12 mouse cellular contexts compared by ENCODE assay signal in genomic region chr17:14175704-14176103, GRCm38 (mm10). TPM values are rescaled to one million over a fixed set of nuclear protein-coding genes. Genes with fewer than 3 reads are reported as not detected.
A peak's percentile ranks its signal among the peaks of the same experiment; 100 is the strongest.
DNase-seq lines count a peak whose midpoint lies in the region; ATAC-seq lines count a peak whose summit lies in the region.
"Had no signal": no experiment of that assay in that cellular context is flagged by ENCODE, and none has a peak within 500 bp of the region (broad histone marks: within the 10 kb centered on the region; RNA-seq: fewer than 3 reads in every experiment).

No protein-coding gene starts in this region.

- no peak overlapping the region for H3K4me2 ChIP-seq in forebrain, embryonic 16.5 days (ENCODE audit: low read length)
- H3K4me2 ChIP-seq in heart, embryonic 11.5 days, result no peak overlapping the region
- H3K4me2 ChIP-seq: hindbrain, embryonic 15.5 days had no signal

- DNase-seq in forebrain, embryonic 10.5 days (ENCODE audit: extremely low spot score, low spot score), result no peak
- peak; percentile 87 to 88 for DNase-seq in frontal cortex, adult 2 months (ENCODE audit: extremely low spot score in 1 of 2, low spot score in 1 of 2)
- peak; percentile 36 to 51 for DNase-seq in layer of hippocampus, postnatal 36 days
- peak; percentile 85 to 91 for DNase-seq in right cerebral cortex, postnatal 10 days (ENCODE audit: low spot score in 2 of 2)
- DNase-seq in lung, postnatal 14 days, result no peak
- no peak for DNase-seq in retina, embryonic 14.5 days (ENCODE audit: low spot score)

- 0 out of 2 replicates have a peak, but pooled peaks have one; percentile 12 for ATAC-seq in forebrain, embryonic 16.5 days
- no peak for ATAC-seq in heart, embryonic 11.5 days (replicated peaks; ENCODE audit: insufficient number of reproducible peaks, low FRiP score, low TSS enrichment)

- no peak overlapping the region for H3K4me3 ChIP-seq in forebrain, embryonic 16.5 days (replicated peaks; ENCODE audit: low read length)
- H3K4me3 ChIP-seq in forebrain, embryonic 10.5 days, result no peak overlapping the region
- no peak overlapping the region for H3K4me3 ChIP-seq in heart, embryonic 11.5 days (ENCODE audit: low read depth, low read length)
- H3K4me3 ChIP-seq: heart, embryonic 10.5 days; hindbrain, embryonic 15.5 days had no signal

- H3K9ac ChIP-seq in forebrain, embryonic 16.5 days (replicated peaks; ENCODE audit: low read depth, low read length), result no peak overlapping the region
- H3K9ac ChIP-seq in heart, embryonic 11.5 days (ENCODE audit: low read depth, low read length), result no peak overlapping the region
- H3K9ac ChIP-seq: hindbrain, embryonic 15.5 days; liver, embryonic 14.5 days had no signal

- H3K27me3 ChIP-seq in forebrain, embryonic 16.5 days (replicated peaks; ENCODE audit: control insufficient read depth, insufficient read depth, low read length), result no peaks in the 10 kb centered on the region
- H3K27me3 ChIP-seq in forebrain, embryonic 10.5 days (ENCODE audit: poor library complexity, severe bottlenecking), result peaks cover 6% of the 10 kb centered on the region; the same call in 1 of the 2 replicates
- H3K27me3 ChIP-seq in heart, embryonic 11.5 days (ENCODE audit: control insufficient read depth, insufficient read depth, low read length), result peaks cover 32% of the 10 kb centered on the region
- H3K27me3 ChIP-seq: hindbrain, embryonic 15.5 days had no signal

- 74% methylated on average over 5 of the region's 5 CpGs for WGBS in forebrain, embryonic 16.5 days
- WGBS in forebrain, embryonic 10.5 days, result 88% methylated on average over 5 of the region's 5 CpGs
- 84% methylated on average over 5 of the region's 5 CpGs for WGBS in heart, embryonic 11.5 days (ENCODE audit: insufficient replicate concordance)

- no peaks in the 10 kb centered on the region for H3K36me3 ChIP-seq in forebrain, embryonic 16.5 days (ENCODE audit: control insufficient read depth, insufficient read depth)
- H3K36me3 ChIP-seq in forebrain, embryonic 10.5 days (replicated peaks), result no peaks in the 10 kb centered on the region
- H3K36me3 ChIP-seq in heart, embryonic 11.5 days (ENCODE audit: control insufficient read depth, insufficient read depth, low read length), result no peaks in the 10 kb centered on the region
- H3K36me3 ChIP-seq: heart, embryonic 10.5 days; hindbrain, embryonic 15.5 days had no signal

- H3K27ac ChIP-seq in forebrain, embryonic 16.5 days (ENCODE audit: low read length), result no peak overlapping the region
- no peak overlapping the region for H3K27ac ChIP-seq in forebrain, embryonic 10.5 days
- H3K27ac ChIP-seq in heart, embryonic 11.5 days (ENCODE audit: low read depth, low read length), result no peak overlapping the region
- H3K27ac ChIP-seq: heart, embryonic 10.5 days; hindbrain, embryonic 15.5 days; liver, embryonic 14.5 days had no signal

- H3K9me3 ChIP-seq in forebrain, embryonic 16.5 days (ENCODE audit: control insufficient read depth, low read length), result no peaks in the 10 kb centered on the region
- H3K9me3 ChIP-seq in forebrain, embryonic 10.5 days, result no peaks in the 10 kb centered on the region
- H3K9me3 ChIP-seq in heart, embryonic 11.5 days (replicated peaks; ENCODE audit: control insufficient read depth, low read length), result no peaks in the 10 kb centered on the region
- H3K9me3 ChIP-seq: heart, embryonic 10.5 days; hindbrain, embryonic 15.5 days had no signal

- H3K4me1 ChIP-seq in forebrain, embryonic 16.5 days (replicated peaks; ENCODE audit: control insufficient read depth, insufficient read depth, low read length), result no peaks in the 10 kb centered on the region
- peaks cover 38% of the 10 kb centered on the region for H3K4me1 ChIP-seq in forebrain, embryonic 10.5 days
- H3K4me1 ChIP-seq in heart, embryonic 11.5 days (ENCODE audit: control insufficient read depth, insufficient read depth, low read length), result peaks cover 37% of the 10 kb centered on the region
- H3K4me1 ChIP-seq: hindbrain, embryonic 15.5 days had no signal

RNA-seq across cellular contexts. Expression of gene Dact2, which starts 28.4 kb away (rescaled TPM):
- 1.1 and 1.3 TPM in 2 replicates for polyA plus RNA-seq in forebrain, embryonic 16.5 days (2015; fragmentation: Nextera tagmentation; extraction: Ambion mirVana)
- polyA plus RNA-seq in forebrain, embryonic 10.5 days (2016; fragmentation: Nextera tagmentation; extraction: Ambion mirVana), result 0.33 and 0.52 TPM in 2 replicates
- polyA plus RNA-seq in frontal cortex, adult 2 months (2012; rRNA removed), result 45.3 and 50.2 TPM in 2 replicates
- 10 to 100 TPM; 19.9 to 25.2 TPM for total RNA-seq in layer of hippocampus, postnatal 36 days (2021)
- polyA plus RNA-seq in heart, embryonic 11.5 days (2014; fragmentation: Nextera tagmentation; extraction: Ambion mirVana), result 1.8 and 2.7 TPM in 2 replicates
- total RNA-seq: megakaryocyte progenitor cell, adult 5-6 weeks had no signal

Comparison
In these comparisons a context has a peak if more than half of its experiments do, and no peak if none do; other contexts are left out.
1. DNase-seq: peak in frontal cortex, adult 2 months (2 of 2), layer of hippocampus, postnatal 36 days (2 of 2) and right cerebral cortex, postnatal 10 days (2 of 2); none in forebrain, embryonic 10.5 days (single experiment), lung, postnatal 14 days (single experiment) and retina, embryonic 14.5 days (single experiment).
2. RNA of gene Dact2, which starts 28.4 kb away (polyA plus RNA-seq): 45.3 to 50.2 TPM in frontal cortex, adult 2 months; 1.8 to 2.7 TPM in heart, embryonic 11.5 days, 1.1 to 1.3 TPM in forebrain, embryonic 16.5 days and 0.33 to 0.52 TPM in forebrain, embryonic 10.5 days; every median in the first group is over 10 times any median in the second.